Mouse (Mus musculus) spleen, adult 2 months (tissue): Measurements from ENCODE around the gene A630095N17Rik. TPM values are rescaled to one million over a fixed set of nuclear protein-coding genes. Genes with fewer than 3 reads are reported as not detected.
A peak's percentile ranks its signal among the peaks of the same experiment; 100 is the strongest.

ENCODE experiments used
- DNase-seq, 2 experiments: peaks; one replicate each; pipeline versions ENCODE4 v3.0.0 to v3.0.0-alpha.2; 2012 to 2021; ENCODE audit warnings: low spot score in 2 of 2, low read depth in 1 of 2
- H3K27ac ChIP-seq: fragments of 200-500 bp; 2 replicates; pipeline ENCODE4 v1.5.1; 2012; ENCODE audit warnings: low read length, inconsistent platforms; ENCODE audit not compliant: insufficient read depth
- H3K27me3 ChIP-seq: fragments of 200-500 bp; 2 replicates; pipeline ENCODE4 v1.6.1; 2012; ENCODE audit warnings: mild to moderate bottlenecking, moderate library complexity, low read length, inconsistent platforms; ENCODE audit not compliant: control insufficient read depth, insufficient read depth
- H3K36me3 ChIP-seq: fragments of 200-500 bp; 2 replicates; pipeline ENCODE4 v1.6.1; 2012; ENCODE audit warnings: mild to moderate bottlenecking, low read length, inconsistent platforms; ENCODE audit not compliant: control insufficient read depth, insufficient read depth
- H3K4me1 ChIP-seq: fragments of 200-500 bp; 2 replicates; pipeline ENCODE4 v1.6.1; 2011; ENCODE audit warnings: inconsistent platforms; ENCODE audit not compliant: control insufficient read depth, insufficient read depth, insufficient read length
- H3K4me3 ChIP-seq: fragments of 200-500 bp; 2 replicates; pipeline ENCODE4 v1.5.1; 2011; ENCODE audit warnings: mild to moderate bottlenecking, inconsistent platforms; ENCODE audit not compliant: insufficient read depth, insufficient read length; ENCODE audit errors: extremely low read depth
- CTCF ChIP-seq: fragments of 200-500 bp; IDR thresholded peaks from 2 replicates; pipeline ENCODE4 v1.5.1; 2011; ENCODE audit warnings: mild to moderate bottlenecking, inconsistent platforms; ENCODE audit not compliant: insufficient read depth, insufficient read length, insufficient replicate concordance; ENCODE audit errors: extremely low read depth
- POLR2A ChIP-seq: fragments of 200-500 bp; IDR thresholded peaks from 2 replicates; pipeline ENCODE4 v1.6.1; 2011; ENCODE audit warnings: low read depth, low read length, inconsistent platforms
- WGBS: fragments of 180-500 bp; shearing (Covaris S2); methylation state at CpG from one replicate; pipeline ENCODE4 v1.1.7; 2018; 5-methylcytosine and 5-hydroxymethylcytosine counted together
- polyA plus RNA-seq: library from polyadenylated mRNA; depleted of rRNA; stranded (reverse); fragments of >200 nt; gene quantifications from 2 replicates; pipeline ENCODE4 v1.2.3, GENCODE M21; 2012; rRNA removed

The A630095N17Rik gene
- polyA plus RNA-seq, 1 experiment = 0.19 TPM

DNA sequence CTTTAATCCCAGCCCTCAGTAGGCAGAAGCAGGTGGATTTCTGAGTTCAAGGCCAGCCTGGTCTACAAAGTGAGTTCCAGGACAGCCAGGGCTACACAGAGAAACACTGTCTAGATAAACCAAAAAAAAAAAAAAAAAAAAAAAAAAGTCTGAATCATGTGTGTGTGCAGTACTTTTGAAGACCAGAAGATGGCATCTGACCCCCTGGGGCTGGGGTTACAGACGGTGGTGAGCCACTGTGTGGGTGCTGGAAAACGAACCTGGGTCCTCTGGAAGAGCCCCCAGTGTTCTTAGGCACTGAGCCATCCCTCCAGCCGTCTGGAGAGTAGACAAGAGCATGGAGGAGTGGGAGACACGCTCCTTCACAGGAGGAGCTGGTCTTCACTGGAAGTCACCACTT is 49.7 kb downstream of the A630095N17Rik start:
- H3K27ac ChIP-seq = no peak overlapping the region
- no peak for TF ChIP-seq POLR2A
- no peak for TF ChIP-seq CTCF
- H3K4me1 ChIP-seq = peaks cover 8% of the 10 kb centered on the region
- no peaks in the 10 kb centered on the region for H3K27me3 ChIP-seq
- WGBS = 86% methylated on average over 4 of the region's 4 CpGs
- no peak for DNase-seq
- peaks cover 26% of the 10 kb centered on the region for H3K36me3 ChIP-seq
- no peak overlapping the region for H3K4me3 ChIP-seq

DNA sequence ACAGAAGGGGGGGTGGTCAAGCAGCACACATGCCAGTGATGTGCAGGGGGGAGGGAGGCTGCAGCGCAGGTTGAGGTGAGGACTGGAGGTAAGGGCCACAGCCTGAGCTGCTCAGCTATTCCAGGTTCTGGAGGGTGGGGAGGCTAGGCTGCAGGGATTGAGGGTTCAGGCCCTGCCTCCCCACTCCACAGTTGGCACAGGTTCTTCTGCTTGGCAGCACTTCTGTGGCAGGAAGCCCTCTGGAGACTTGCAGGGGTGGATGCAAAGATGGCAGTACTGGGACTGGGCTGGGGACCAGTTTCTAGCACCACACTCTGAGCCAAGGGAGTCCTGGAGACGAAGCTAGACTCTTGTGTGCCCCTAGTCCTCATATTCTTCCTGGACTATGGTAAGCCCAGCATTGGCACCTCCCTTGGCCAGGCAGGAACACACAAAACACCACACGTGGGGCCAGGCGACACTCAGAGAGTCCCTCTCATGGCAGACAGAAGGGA is 50.5 kb downstream of the A630095N17Rik start:
- H3K4me3 ChIP-seq = no peak overlapping the region
- peaks cover 22% of the 10 kb centered on the region for H3K36me3 ChIP-seq
- 95% methylated on average over 4 of the region's 4 CpGs for WGBS
- no peak overlapping the region for H3K27ac ChIP-seq
- H3K27me3 ChIP-seq = no peaks in the 10 kb centered on the region
- H3K4me1 ChIP-seq = peaks cover 8% of the 10 kb centered on the region
- no peak for DNase-seq
- TF ChIP-seq CTCF = no peak
- no peak for TF ChIP-seq POLR2A

DNA sequence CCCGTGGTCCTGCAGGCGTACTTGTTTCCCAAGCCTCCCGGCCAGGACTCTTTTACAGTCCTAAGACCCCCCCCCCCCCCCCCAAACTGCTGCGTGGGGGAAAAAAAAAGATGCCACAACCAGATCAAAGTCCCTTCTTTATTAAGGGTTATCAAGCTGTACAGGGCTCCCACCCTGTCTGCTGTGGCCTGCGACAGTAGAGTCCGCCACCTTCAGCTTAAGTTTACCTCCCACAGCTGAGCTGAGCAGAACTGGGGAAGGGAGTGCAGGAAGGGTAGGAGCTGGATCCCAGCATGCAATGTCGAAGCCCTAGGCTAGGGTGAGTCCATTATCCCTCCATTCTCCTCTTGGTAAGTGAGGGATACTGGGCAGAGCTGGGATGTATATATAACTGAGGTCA is 51.2 kb downstream of the A630095N17Rik start:
- DNase-seq = no peak
- 48% methylated on average over 7 of the region's 7 CpGs for WGBS
- H3K27me3 ChIP-seq = no peaks in the 10 kb centered on the region
- TF ChIP-seq CTCF (no peak), POLR2A (no peak)
- H3K4me1 ChIP-seq = peaks cover 8% of the 10 kb centered on the region
- no peak overlapping the region for H3K27ac ChIP-seq
- H3K4me3 ChIP-seq = no peak overlapping the region
- H3K36me3 ChIP-seq = peaks cover 16% of the 10 kb centered on the region

DNA sequence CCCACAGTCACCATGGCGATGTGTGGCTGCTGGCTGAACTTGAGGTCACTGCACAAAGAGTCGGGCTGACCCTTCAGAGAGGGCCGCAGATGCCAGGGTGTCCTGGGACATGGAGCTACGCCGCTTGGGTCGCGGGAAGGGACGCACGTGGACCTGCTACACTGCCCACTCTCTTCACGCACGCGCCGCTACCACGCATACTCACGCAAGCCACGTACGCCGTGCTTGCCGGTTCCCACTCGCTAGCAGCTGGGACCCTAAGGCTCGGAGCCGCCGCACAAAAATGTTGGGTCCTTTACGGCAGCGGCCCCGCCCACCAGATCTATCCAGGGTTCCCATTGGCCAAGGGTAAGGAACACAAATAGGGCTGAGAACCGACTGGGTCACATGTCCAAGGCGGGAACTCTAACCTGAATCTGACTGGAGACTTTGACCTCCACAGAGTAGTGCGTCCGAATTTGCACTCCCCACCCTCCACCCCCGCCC is 51.8 kb downstream of the A630095N17Rik start, which contains the start of gene Abcb6:
Abcb6 (minus strand) TSS at position 288 of the 486 bp plus-strand sequence.
- DNase-seq = peak; percentile 55 to 79
- Histone ChIP-seq H3K27ac (peak within 1 kb of the TSS; percentile 41; the same call in 1 of the 2 replicates), H3K4me3 (peak within 1 kb of the TSS; percentile 75), H3K27me3 (no peaks in the 10 kb centered on the region), H3K4me1 (peaks cover 8% of the 10 kb centered on the region), H3K36me3 (peaks cover 12% of the 10 kb centered on the region)
- under 1% methylated on average over 31 of the region's 31 CpGs for WGBS
- no peak for TF ChIP-seq CTCF
- TF ChIP-seq POLR2A = no peak

DNA sequence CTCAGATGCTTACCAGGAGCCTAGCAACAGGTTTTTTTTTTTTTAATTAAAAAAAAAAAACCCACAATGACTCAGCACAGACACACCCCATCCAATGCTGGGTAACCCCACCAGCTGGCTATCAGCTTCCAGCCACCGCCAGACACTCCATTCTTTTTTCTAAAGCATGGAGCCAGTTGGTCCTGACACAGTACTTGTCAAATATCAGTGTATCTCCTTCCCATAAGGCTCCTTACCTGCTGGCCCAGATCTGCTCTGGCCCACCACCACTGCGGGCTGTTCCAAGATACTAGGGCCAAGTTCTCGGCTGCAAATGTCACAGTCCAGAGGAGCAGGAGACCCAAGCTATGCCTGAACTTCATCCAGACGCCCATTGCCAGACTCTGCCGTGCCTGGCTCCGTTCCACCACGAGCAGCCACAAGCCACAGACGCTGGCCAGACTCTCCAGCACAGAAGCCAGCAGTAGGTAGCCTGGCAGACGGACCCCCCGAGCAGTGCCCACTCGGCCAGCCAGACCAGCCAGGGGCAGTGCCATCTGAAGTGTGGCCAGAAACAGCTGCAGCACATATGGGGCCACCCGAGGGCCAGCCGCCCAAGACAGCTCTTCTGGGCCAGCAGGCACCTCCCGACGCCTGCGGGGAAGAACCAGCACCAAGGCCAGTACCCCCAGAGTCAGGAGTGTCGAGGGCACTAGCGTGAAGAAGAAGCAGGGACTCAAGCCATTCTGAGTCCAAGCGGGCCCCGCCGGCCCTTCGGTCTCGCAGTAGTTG is 52.4 kb downstream of the A630095N17Rik start:
- H3K27ac ChIP-seq = peak overlapping the region; percentile 41; the same call in 1 of the 2 replicates
- no peak for DNase-seq
- H3K4me1 ChIP-seq = peaks cover 8% of the 10 kb centered on the region
- WGBS = 4% methylated on average over 23 of the region's 23 CpGs
- H3K36me3 ChIP-seq = peaks cover 10% of the 10 kb centered on the region
- no peak for TF ChIP-seq CTCF
- TF ChIP-seq POLR2A = no peak
- H3K4me3 ChIP-seq = peak overlapping the region; percentile 75
- H3K27me3 ChIP-seq = no peaks in the 10 kb centered on the region

Other genes starting within 250 kb of the A630095N17Rik start
- gene Nhej1, start 106.9 kb downstream of the A630095N17Rik start, polyA plus RNA-seq = 1.3 TPM in 2 replicates
- gene Slc23a3, start 98.2 kb downstream of the A630095N17Rik start, polyA plus RNA-seq = 0.30 and 0.50 TPM in 2 replicates
- gene Cnppd1, start 89.4 kb downstream of the A630095N17Rik start, polyA plus RNA-seq = 59.3 and 71.7 TPM in 2 replicates
- gene Retreg2, start 89.3 kb downstream of the A630095N17Rik start, polyA plus RNA-seq = 88.2 and 101 TPM in 2 replicates
- gene Zfand2b, start 63.5 kb downstream of the A630095N17Rik start, polyA plus RNA-seq = 47.7 and 53.2 TPM in 2 replicates
- gene Abcb6, start 51.7 kb downstream of the A630095N17Rik start, polyA plus RNA-seq = 14.0 and 15.7 TPM in 2 replicates
- 15.5 and 15.9 TPM in 2 replicates for gene Ankzf1, start 40.0 kb downstream of the A630095N17Rik start, polyA plus RNA-seq
- gene Atg9a, start 39.9 kb downstream of the A630095N17Rik start, polyA plus RNA-seq = 34.5 and 40.8 TPM in 2 replicates
- gene Glb1l, start 21.3 kb downstream of the A630095N17Rik start, polyA plus RNA-seq = 5.3 and 5.7 TPM in 2 replicates
- gene Stk16, start 21.3 kb downstream of the A630095N17Rik start, polyA plus RNA-seq = 121 and 131 TPM in 2 replicates
- gene Tuba4a, start 12.2 kb downstream of the A630095N17Rik start, polyA plus RNA-seq = 123 and 132 TPM in 2 replicates
- 32.6 and 45.8 TPM in 2 replicates for gene Dnajb2, start 4.3 kb upstream of the A630095N17Rik start, polyA plus RNA-seq
- 0.22 and 0.35 TPM in 2 replicates for gene Ptprn, start 32.4 kb upstream of the A630095N17Rik start, polyA plus RNA-seq
- 0.18 TPM in 1 of 2 replicates, not detected in the other for gene Resp18, start 46.3 kb upstream of the A630095N17Rik start, polyA plus RNA-seq
- gene Dnpep, start 85.9 kb upstream of the A630095N17Rik start, polyA plus RNA-seq = 76.1 and 81.0 TPM in 2 replicates
- 40.5 and 49.3 TPM in 2 replicates for gene Des, start 128.2 kb upstream of the A630095N17Rik start, polyA plus RNA-seq
- gene Speg, start 143.2 kb upstream of the A630095N17Rik start, polyA plus RNA-seq = 14.3 and 21.2 TPM in 2 replicates
- gene Gmppa, start 203.8 kb upstream of the A630095N17Rik start, polyA plus RNA-seq = 85.1 and 101 TPM in 2 replicates
- gene Asic4, start 218.3 kb upstream of the A630095N17Rik start, polyA plus RNA-seq = 0.02 and 0.05 TPM in 2 replicates
- gene Chpf, start 247.2 kb upstream of the A630095N17Rik start, polyA plus RNA-seq = 30.4 and 40.6 TPM in 2 replicates
- 2.6 and 3.6 TPM in 2 replicates for gene Tmem198, start 247.4 kb upstream of the A630095N17Rik start, polyA plus RNA-seq